ENCODE assay signal across 14 mouse cellular contexts in genomic region chr12:107667836-107668235, GRCm38 (mm10).
"Had no signal": no experiment of that assay in that cellular context is flagged by ENCODE, and none has a peak within 500 bp of the region (broad histone marks: within the 10 kb centered on the region; RNA-seq: fewer than 3 reads in every experiment).

No protein-coding gene starts in this region.

- DNase-seq: gastrocnemius, postnatal 14 days; gastrocnemius, postnatal 36 days; heart, adult 11 months; heart, adult 2 months; heart, postnatal 14 days; heart, postnatal 4 days; kidney, adult 18-20 months; kidney, adult 8-10 months; kidney, postnatal 10 days; kidney, postnatal 25 days; kidney, postnatal 4 days; liver; liver, embryonic 13.5 days; liver, postnatal 0 days had no signal
